Mouse (Mus musculus): ENCODE measurements around the gene Hist2h3c2. TPM values are rescaled to one million over a fixed set of nuclear protein-coding genes. Genes with fewer than 3 reads are reported as not detected.
"Not testable (repeated sequence)": the region's sequence is repeated elsewhere in the genome, so short reads cannot be mapped to it uniquely, and the experiment has no call there.

Hist2h3c2 gene
- polyA plus RNA-seq (2017; shearing (Covaris generic)): 1 to 10 TPM in 1 of 2 experiments, under 1 TPM in 1; 0.56 to 2.5 TPM

DNA sequence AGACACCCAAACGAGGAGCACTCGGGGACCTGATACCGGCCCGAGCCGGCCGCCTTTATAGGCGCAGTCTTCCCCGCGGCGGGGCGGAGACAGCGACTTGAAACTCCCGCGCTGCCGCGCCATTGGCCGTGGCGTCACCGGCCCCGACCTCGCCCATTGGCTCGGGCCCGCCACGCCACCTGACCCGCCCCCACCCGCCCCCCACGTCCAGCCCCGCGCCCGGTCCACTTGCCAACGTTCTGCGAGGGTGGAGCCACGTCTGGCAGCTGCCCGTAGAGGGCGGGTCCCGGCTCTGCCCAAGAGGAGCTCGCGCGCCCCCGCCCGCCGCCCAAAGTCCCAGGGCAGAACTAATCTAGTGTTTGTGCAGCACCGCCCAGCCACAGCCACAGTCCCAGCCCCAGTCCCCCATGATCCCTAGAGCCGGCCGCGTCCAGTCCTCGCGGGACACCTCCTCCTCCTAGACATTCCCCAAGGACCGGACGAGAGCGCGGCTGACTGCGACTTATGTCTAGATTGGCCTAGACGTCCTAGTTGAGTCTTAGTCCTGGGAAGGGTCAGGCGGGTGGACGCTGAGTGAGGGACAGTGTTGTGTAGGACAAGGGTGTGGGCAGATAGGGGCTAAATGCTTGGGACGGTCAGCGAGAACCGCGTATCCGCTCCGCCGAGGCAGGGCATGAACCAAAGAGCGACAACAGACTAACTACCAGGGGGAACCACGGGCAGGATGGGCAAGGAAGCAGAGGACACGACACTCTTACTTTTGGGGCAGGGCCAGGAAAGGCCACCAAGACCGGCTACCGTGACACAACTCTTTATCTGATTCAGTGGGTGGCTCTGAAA is at the start of gene Hist2h3c2:
Gene Hist2h3c2 (minus strand): TSS at position 174 of the 840 bp plus-strand sequence.
- peak; percentile 67 for ATAC-seq

DNA sequence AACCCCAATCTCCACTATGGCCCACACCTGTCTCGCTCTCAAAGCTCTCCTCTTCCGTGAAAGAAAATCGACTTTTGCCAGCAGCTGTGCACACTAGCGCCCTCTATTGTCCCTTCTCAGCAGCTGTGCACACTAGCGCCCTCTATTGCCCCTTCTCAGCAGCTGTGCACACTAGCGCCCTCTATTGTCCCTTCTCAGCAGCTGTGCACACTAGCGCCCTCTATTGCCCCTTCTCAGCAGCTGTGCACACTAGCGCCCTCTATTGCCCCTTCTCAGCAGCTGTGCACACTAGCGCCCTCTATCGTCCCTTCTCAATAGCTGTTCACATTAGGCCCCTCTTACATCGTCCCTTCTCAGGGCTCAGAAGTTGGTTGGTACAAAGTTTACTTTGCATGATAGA is 48.4 kb upstream of the Hist2h3c2 start:
- not testable (repeated sequence) for ATAC-seq

DNA sequence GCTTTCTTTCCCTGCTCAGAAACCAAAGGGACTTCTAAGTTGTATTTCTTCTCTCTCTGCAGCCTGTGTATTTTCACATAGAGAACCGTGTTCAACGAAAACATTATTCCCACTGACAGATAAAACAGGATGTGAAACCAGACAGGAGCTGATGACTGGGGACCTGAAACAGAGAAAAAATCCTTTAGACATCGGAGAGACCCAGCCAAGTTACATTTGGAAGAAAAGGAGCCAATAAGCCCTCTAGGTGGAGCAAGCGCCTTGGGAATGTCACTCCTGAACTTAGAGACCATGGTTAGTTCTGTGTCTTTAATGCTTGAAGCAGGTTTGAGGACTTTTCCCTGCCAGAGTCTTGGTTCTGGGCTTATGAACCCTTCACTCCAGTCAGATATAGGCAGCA is 45.5 kb upstream of the Hist2h3c2 start:
- no peak for ATAC-seq

DNA sequence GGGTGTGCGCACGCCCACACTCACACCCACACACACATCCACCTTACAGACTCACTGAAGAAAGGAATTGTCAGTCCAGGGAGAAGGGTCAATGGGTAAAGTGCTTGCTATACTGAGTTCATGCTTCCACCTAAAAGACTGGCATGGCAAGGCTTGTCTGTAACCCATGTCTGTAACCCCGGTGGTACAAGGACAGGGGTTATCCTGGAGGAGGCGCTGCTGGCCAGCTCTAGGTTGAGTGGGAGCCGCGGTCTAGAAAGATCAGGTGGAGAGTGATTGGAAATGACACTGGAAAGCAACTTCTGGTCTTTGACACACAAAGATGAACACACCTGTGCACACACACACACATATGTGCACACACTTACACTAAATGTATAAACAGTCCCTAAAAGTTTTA is 41.7 kb upstream of the Hist2h3c2 start:
- ATAC-seq: no peak

DNA sequence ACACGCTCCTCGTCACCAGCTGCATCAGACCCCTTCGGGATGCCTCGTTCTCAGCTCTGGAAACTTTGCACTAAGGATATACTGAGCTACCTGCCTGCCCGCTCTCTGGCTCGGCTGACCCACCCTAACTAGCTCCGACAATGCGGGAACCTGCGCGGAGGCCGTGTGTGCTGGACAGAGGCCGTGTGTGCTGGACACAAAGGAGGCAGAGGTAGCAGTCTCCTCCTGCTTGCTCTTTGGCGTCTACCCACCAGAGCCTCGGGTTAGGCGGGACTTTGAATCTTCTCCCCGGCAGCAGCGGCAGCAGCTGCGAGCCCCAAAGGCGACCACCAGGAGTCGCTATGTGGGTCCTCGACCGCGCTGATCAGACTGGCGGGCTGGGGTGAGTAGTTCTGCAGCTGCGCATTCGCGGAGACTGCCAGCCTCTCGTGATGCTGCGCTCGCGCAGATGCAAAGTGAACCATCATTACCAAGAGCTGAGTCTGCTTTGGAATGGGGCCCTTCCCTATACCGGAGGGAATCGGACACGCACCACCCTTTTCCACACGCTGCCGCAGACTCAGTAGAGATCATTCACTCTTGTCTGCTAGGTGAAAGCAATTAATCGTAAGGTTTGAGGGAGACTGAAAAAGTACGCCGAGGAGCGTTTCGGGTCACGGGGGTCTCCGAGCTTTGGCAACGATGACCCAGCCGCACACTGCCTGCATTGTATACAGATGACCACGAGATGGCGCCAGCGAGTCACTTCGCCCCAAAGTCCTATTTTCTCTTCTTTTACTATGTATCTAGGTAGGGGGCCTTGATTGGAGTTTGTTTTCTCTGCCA is 39.1 kb upstream of the Hist2h3c2 start:
- peak; percentile 80 for ATAC-seq

DNA sequence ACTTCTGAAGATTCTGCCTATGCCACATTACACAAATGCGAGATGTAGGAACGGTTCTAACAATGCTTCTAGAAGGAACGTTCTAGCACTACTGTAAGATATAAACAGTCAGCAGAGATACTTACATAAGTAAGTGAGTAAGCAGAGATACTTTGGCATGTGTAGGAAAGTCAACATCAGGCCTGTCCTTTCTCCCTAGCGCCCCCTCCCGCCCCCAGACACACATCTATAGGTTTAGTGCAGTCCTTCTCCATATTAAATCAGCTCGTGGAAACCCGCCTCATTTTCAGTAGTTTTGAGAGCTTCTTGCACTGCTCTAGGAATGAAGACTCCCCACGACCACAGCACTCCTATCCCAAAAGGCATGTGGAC is 38.5 kb upstream of the Hist2h3c2 start:
- ATAC-seq: no peak

DNA sequence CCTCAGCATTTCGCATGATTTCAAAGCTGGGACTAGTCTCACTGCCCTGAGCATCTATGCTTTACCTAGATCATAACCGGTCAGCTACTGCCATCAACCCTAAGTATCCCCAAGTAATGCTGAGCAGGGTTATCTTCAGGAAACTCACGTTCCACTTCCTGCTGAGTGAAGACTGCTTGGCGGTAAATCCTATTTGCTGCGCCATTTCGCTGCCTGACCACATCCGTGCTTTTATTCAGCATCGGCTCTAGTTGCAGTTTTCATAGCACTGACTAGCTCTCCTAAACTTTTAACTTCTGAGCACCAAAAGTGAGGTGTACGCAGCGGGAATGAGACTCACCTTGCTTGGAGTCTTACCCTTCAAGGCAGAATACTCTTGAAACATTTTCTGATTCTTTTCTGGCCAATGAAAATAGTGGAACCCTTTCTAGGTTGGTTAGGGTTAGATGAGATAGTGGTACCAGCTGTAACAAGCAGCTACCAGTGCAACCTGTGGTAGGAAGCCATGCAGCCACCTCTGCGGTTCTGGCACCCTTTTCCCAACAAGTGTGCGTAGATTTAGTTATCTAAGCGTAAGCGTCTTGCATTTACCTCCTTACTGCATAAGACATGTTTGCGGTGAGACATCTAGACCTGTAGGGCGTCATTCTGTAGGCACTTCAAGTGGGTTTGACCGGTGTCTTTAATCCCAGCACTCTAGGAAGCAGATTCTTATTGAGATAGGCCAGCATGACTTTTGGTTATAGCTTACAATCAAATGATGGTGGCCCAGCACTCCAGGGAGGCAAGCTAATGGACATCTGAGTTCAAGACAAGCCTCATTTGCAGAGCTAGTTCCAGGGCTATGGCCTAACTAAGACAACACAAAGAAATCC is 34.9 kb upstream of the Hist2h3c2 start:
- ATAC-seq: peak; percentile 32

DNA sequence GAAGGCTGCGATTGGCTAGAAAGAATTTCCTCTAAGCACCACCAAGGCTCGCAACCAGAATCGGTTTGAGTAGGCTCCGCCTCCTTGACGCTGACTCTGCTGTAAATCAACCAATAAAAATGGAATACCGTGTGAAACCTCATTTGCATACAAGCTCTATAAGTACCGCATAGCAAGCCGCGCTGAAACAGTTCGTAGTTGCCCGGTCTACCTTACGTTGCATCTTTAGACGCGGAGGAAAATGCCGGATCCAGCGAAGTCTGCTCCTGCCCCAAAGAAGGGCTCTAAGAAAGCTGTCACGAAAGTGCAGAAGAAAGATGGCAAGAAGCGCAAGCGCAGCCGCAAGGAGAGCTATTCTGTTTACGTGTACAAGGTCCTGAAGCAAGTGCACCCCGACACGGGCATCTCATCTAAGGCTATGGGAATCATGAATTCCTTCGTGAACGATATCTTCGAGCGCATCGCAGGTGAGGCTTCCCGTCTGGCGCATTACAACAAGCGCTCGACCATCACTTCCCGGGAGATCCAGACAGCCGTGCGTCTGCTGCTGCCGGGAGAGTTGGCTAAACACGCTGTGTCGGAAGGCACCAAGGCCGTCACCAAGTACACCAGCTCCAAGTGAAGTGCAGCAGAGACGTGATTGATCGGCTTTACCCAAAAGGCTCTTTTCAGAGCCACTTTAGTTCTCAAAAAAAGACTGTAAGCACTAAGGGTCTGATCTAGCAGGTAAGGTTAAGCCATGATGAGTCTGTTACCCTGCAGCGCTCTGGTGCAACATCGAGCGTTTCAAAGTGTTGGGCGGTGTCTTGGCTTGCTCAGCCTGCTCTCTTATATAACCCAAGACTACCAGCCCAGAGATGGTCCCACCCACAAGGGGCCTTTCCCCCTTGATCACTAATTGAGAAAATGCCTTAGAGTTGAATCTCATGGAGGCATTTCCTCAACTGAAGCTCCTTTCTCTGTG is 30.9 kb upstream of the Hist2h3c2 start, which contains the start of gene Hist2h2bb:
Gene Hist2h2bb (plus strand): TSS at position 242 of the 964 bp plus-strand sequence.
- peak; percentile 86 for ATAC-seq

DNA sequence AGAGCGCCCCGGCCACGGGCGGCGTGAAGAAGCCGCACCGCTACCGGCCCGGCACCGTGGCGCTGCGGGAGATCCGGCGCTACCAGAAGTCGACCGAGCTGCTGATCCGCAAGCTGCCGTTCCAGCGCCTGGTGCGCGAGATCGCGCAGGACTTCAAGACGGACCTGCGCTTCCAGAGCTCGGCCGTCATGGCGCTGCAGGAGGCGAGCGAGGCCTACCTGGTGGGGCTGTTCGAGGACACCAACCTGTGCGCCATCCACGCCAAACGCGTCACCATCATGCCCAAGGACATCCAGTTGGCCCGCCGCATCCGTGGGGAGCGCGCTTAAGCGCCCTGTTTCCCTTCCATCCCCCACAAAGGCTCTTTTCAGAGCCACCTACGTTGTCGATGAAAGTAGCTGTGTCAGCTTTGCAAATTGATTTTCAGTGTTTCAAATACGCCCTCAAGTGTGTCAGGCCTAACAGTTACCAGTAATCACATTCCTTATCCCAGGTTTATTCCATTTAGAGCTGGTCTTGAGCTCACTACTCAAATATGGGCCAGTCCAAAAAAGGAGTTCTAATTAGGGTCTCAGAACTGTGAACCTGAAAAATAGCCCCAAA is 29.9 kb upstream of the Hist2h3c2 start:
- ATAC-seq: peak; percentile 11

DNA sequence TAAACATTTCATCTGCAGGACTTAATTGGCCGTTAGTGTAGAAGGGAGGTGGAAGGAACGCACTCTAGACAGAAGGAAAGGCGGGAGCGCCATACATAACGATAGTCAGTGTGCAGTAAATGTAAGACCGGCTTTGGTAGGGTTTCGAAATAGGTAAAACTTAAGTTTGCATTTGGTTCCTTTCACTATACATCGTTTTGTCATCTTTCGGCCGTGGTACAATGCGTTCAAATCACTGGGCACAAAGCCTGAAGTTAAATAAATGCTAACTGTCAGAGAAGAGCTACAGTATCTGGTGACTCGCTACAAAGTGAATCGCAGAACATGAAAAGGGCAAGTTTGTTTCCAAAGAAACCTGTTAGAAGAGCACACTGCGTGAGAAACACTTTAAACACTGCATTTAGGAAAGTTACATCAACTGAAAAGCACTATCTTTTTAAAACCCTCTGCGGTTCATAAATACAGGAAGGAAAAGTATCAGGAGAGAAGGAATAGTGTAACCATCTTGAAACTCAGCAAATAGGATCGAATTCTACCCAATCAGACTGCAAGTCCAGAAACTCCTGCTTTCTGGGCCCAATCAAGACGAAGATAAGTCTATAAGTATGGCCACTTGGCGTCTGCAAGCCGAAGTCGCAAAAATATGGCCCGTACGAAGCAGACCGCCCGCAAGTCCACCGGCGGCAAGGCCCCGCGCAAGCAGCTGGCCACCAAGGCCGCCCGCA is 29.3 kb upstream of the Hist2h3c2 start, which contains the start of gene Hist2h3b:
Gene Hist2h3b (plus strand): TSS at position 604 of the 725 bp plus-strand sequence.
- peak; percentile 33 for ATAC-seq

DNA sequence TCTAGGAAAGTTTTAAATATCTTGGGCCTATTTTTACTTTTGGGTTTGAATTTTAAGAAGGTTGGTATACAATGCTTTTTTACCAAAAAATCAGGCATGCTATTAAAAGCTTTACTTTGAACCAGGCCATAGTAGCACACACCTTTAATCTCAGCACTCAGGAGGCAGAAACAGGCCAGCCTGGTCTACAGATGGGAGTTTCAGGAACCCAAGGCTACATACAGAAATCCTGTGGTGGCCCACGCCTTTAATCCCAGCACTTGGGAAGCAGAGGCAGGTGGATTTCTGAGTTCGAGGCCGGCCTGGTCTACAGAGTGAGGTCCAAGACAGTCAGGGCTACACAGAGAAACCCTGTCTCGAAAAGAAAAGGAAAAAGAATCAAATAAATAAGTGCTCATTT is 28.6 kb upstream of the Hist2h3c2 start:
- no peak for ATAC-seq

DNA sequence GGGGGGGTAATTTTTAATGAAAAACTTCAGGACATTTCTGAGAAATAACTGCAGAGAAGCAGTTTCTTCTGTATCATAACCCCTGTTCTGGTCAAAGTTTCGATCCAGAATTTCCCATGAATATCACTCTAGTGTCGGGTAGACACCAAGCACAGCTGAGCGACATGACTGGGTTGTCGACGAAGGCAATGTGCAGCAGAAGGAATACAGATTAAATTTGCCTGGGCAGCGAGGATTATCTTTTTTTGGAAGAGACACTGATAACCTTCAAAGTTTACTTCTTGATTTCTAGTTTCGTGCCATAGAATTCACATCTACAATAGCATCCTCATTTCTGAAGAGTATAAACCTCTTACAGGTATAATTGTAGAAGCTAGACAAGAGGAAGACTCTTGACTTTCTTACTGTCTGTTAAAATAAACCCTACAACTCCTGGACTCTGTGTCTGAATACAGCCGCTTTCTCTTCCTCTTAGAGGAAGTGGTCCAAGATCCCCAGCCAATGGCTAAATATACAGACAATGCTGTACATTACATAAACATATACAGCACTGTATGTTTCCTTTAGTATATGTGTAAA is 27.3 kb upstream of the Hist2h3c2 start:
- ATAC-seq: no peak

DNA sequence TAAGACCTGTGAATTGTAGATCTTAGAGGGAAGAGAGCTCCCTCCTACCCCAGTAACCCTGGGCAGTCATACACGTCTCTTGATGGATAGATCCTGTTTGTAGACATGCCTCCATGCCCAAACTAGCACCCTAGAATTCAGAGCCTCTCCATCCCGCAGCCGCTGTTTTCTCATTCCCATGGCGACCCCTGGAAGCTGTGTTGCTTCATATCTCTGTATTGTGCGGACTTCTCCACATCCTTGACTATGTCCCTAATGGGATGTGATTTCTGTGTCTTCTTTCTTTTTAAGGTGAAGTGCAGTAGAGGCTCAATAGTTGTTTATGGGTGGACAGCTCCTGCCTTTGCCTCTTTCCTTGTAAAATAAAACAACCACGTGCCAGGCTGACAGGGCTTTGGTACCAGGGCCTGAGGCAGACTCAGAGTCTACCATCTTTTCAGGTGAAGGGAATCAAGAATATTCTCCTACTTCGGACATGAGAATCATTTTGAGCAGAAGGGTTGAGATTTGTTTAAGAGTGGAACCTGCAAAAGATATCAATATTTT is 25.6 kb upstream of the Hist2h3c2 start:
- ATAC-seq: no peak

DNA sequence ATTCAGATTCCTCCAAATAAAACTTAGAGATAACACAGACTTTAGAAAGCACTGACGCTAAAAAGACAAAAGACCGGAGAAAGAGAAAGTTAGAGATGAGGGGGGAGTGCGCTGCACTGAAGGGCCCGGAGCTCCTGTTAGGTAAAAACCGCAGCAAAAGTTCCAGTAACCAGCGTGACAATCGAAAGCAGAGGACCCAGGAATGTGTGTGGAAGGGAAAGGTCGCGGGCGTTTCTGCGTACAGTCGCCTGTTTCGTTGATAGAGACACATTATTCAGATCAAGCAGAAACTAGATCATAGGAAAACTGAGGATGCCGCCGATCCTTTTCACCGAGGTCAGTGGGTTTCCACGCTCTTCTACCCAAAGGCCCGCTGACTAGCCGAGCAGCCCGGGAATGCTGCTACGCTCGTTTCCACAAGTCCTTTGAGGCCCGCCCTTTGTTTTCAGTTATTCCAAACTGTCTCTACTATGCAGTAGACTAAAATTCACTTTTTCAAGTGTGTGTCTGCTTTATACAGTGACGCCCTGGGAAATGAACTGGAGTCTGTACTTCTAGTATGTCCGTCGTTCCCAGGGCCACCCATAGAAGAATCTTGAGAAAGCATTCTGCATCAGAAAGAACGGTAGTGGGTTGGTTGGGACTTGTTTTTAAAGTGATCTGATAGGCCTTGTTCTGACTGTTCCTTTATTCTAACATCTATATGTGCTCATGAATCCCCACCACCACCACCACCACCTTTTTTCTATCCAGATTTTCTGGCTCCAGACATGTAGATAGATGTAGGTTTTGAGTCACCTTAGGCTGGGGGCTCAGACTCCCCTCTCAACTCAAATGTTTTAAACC is 24.9 kb upstream of the Hist2h3c2 start:
- ATAC-seq: peak; percentile 25

DNA sequence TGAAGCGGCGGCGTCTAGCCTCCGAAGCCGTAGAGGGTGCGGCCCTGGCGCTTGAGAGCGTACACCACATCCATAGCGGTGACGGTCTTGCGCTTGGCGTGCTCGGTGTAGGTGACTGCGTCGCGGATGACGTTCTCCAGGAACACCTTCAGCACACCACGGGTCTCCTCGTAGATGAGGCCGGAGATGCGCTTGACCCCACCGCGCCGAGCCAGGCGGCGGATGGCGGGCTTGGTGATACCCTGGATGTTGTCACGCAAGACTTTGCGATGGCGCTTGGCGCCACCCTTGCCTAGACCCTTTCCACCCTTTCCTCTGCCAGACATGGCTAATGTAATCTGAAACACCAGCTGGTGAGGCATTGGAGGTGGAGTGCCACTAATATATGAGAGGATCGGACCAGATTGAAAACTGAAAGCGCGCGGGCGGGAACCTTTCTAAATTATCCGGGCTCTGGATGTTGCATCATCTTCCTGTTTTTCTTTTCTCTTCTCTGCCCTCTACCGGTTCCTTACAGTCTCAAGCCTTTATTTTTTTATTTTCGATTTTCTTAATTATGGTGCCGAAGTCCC is 24.1 kb upstream of the Hist2h3c2 start, which contains the start of gene Hist2h4:
Gene Hist2h4 (minus strand): TSS at position 333 of the 572 bp plus-strand sequence.
- peak; percentile 83 for ATAC-seq

DNA sequence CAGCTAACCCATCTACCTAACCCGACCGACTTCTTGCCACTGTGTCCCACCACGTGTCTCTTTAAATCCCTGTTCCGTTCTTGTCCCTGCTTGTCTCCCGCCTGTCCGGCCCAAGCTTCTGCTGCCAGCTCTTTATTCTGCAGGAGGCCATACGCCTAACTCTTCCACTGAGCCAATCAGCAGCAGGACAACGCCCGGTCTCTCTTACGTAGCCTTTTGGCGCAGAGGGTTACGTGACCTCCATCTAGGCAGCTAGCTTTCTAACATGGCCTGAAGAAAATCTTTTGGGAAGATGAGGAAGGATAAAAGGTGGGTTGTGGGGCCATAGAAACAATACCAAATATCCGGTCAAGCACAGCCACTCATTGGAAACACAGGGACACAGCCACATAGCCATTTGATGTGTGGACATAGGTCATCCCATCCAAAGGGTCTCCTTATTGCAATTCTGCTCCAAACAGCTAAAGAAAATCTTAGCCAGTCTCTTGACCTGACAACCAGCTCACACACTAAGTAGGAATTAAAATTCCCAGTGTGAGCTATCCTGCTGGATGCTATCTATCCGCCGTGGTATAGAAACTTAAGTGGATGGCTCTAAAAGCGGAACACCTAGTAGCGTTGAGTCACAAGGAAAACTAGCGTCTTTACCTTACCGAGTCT is 23.4 kb upstream of the Hist2h3c2 start:
- peak; percentile 57 for ATAC-seq

DNA sequence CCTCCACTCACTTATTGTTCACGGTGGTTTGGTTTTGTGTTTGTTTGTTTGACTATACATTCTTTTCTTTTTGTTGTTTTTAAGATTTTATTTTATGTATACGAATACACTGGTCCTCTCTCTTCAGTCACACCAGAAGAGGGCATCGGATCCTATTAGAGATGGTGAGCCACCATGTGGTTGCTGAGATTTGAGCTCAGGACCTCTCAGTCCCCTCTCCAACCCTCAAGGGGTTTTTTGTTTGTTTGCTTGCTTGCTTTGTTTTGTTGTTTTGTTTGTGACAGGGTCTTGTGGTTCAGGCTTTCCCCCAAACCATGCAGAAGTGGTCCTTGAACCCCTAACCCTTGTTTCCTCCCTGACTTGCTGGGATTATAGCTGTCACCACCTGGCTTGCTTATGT is 22.7 kb upstream of the Hist2h3c2 start:
- no peak for ATAC-seq

All from activated CD4-positive, CD25-positive, alpha-beta regulatory T cell, adult 4 months (primary cell).